Mouse (Mus musculus) thymus, adult 2 months (tissue): ENCODE results near the gene Nenf. TPM values are rescaled to one million over a fixed set of nuclear protein-coding genes. Genes with fewer than 3 reads are reported as not detected.
A peak's percentile ranks its signal among the peaks of the same experiment; 100 is the strongest.

ENCODE experiments used
- DNase-seq: peaks from one replicate; pipeline ENCODE4 v3.0.0; 2021
- H3K27ac ChIP-seq: fragments of 200-500 bp; 2 replicates; pipeline ENCODE4 v1.5.1; 2012; ENCODE audit warnings: low read length, control low read depth; ENCODE audit not compliant: control insufficient read depth, insufficient read depth
- H3K27me3 ChIP-seq: fragments of 200-500 bp; 2 replicates; pipeline ENCODE4 v1.6.1; 2012; ENCODE audit warnings: mild to moderate bottlenecking, low read length, moderate library complexity, mixed read lengths; ENCODE audit not compliant: control insufficient read depth, insufficient read depth
- H3K36me3 ChIP-seq: fragments of 200-500 bp; 2 replicates; pipeline ENCODE4 v1.6.1; 2012; ENCODE audit warnings: mild to moderate bottlenecking, low read length, moderate library complexity; ENCODE audit not compliant: control insufficient read depth, insufficient read depth
- H3K4me1 ChIP-seq: fragments of 200-500 bp; replicated peaks from 2 replicates; pipeline ENCODE4 v1.6.1; 2012; ENCODE audit warnings: low read length; ENCODE audit not compliant: control insufficient read depth, insufficient read depth
- H3K4me3 ChIP-seq: fragments of 200-500 bp; 2 replicates; pipeline ENCODE4 v1.5.1; 2012; ENCODE audit warnings: mild to moderate bottlenecking, low read length, control low read depth, moderate library complexity; ENCODE audit not compliant: control insufficient read depth, insufficient read depth
- CTCF ChIP-seq: fragments of 200-500 bp; IDR thresholded peaks from 2 replicates; pipeline ENCODE4 v1.5.1; 2012; ENCODE audit warnings: mild to moderate bottlenecking, control low read depth, low read length, moderate library complexity, borderline replicate concordance; ENCODE audit not compliant: control insufficient read depth, poor library complexity, insufficient read depth; ENCODE audit errors: extremely low read depth
- POLR2A ChIP-seq: fragments of 200-500 bp; IDR thresholded peaks from 2 replicates; pipeline ENCODE4 v1.6.1; 2012; ENCODE audit warnings: mild to moderate bottlenecking, low read length, control low read depth, moderate library complexity; ENCODE audit not compliant: control insufficient read depth, poor library complexity, insufficient read depth; ENCODE audit errors: extremely low read depth
- WGBS: fragments of 180-500 bp; shearing (Covaris S2); methylation state at CpG from one replicate; pipeline ENCODE4 v1.1.7; 2018; 5-methylcytosine and 5-hydroxymethylcytosine counted together
- polyA plus RNA-seq: library from polyadenylated mRNA; depleted of rRNA; stranded (reverse); fragments of >200 nt; gene quantifications from 2 replicates; pipeline ENCODE4 v1.2.3, GENCODE M21; 2012

The Nenf gene
- polyA plus RNA-seq, 1 experiment: 64.5 TPM

- Histone ChIP-seq H3K36me3 (no peaks in the 10 kb centered on the region), H3K4me1 (peaks cover 21% of the 10 kb centered on the region), H3K4me3 (no peak overlapping the region), H3K27me3 (no peaks in the 10 kb centered on the region), H3K27ac (no peak overlapping the region)
- no peak for DNase-seq
- TF ChIP-seq POLR2A (no peak), CTCF (no peak)
- WGBS: 86% methylated on average over 7 of the region's 7 CpGs
Measured at GRCm38 (mm10) chr1:191324733-191325590, 7.0 kb upstream of the Nenf start.

- 92% methylated on average over 3 of the region's 3 CpGs for WGBS
- Histone ChIP-seq H3K27ac (no peak overlapping the region), H3K27me3 (no peaks in the 10 kb centered on the region), H3K4me1 (peaks cover 21% of the 10 kb centered on the region), H3K4me3 (no peak overlapping the region), H3K36me3 (no peaks in the 10 kb centered on the region)
- no peak for DNase-seq
- TF ChIP-seq CTCF: no peak
- TF ChIP-seq POLR2A: no peak
Measured at GRCm38 (mm10) chr1:191323381-191323780, 5.4 kb upstream of the Nenf start.

GRCm38 (mm10) chr1:191318686-191319085 lies 692 bp upstream of the Nenf start:
- Histone ChIP-seq H3K27me3 (no peaks in the 10 kb centered on the region), H3K4me3 (no peak overlapping the region), H3K4me1 (peaks cover 4% of the 10 kb centered on the region), H3K27ac (no peak overlapping the region), H3K36me3 (no peaks in the 10 kb centered on the region)
- WGBS: 90% methylated on average over 5 of the region's 5 CpGs
- DNase-seq: no peak
- TF ChIP-seq POLR2A (no peak), CTCF (no peak)

- WGBS: 89% methylated on average over 8 of the region's 8 CpGs
- TF ChIP-seq CTCF (no peak), POLR2A (no peak)
Measured at GRCm38 (mm10) chr1:191316818-191317217, 1.2 kb downstream of the Nenf start.

GRCm38 (mm10) chr1:191313926-191314325 lies 4.1 kb downstream of the Nenf start:
- no peaks in the 10 kb centered on the region for H3K36me3 ChIP-seq
- TF ChIP-seq POLR2A (no peak), CTCF (no peak)
- no peak for DNase-seq
- no peaks in the 10 kb centered on the region for H3K27me3 ChIP-seq
- no peak overlapping the region for H3K4me3 ChIP-seq
- 88% methylated on average over 4 of the region's 4 CpGs for WGBS
- H3K4me1 ChIP-seq: peaks cover 8% of the 10 kb centered on the region
- H3K27ac ChIP-seq: no peak overlapping the region

More at GRCm38 (mm10) chr1:191316818-191317217, 1.2 kb downstream of the Nenf start:
- no peak overlapping the region for H3K4me3 ChIP-seq
- H3K27me3 ChIP-seq: no peaks in the 10 kb centered on the region
- no peaks in the 10 kb centered on the region for H3K36me3 ChIP-seq
- H3K4me1 ChIP-seq: peaks cover 8% of the 10 kb centered on the region
- H3K27ac ChIP-seq: no peak overlapping the region
- no peak for DNase-seq

GRCm38 (mm10) chr1:191313158-191313557 lies 4.8 kb downstream of the Nenf start:
- Histone ChIP-seq H3K36me3 (no peaks in the 10 kb centered on the region), H3K27ac (no peak overlapping the region), H3K4me3 (no peak overlapping the region), H3K27me3 (no peaks in the 10 kb centered on the region), H3K4me1 (peaks cover 8% of the 10 kb centered on the region)
- 59% methylated on average over 6 of the region's 6 CpGs for WGBS
- TF ChIP-seq POLR2A (no peak), CTCF (no peak)
- no peak for DNase-seq

- TF ChIP-seq CTCF (peak; percentile 90), POLR2A (no peak)
- WGBS: under 1% methylated on average over 14 of the region's 14 CpGs
- H3K36me3 ChIP-seq: no peaks in the 10 kb centered on the region
- peak; percentile 85 for DNase-seq
- H3K4me3 ChIP-seq: peak overlapping the region; percentile 69
- peaks cover 9% of the 10 kb centered on the region for H3K4me1 ChIP-seq
- H3K27ac ChIP-seq: no peak overlapping the region
- no peaks in the 10 kb centered on the region for H3K27me3 ChIP-seq
Measured at GRCm38 (mm10) chr1:191312513-191312941, 5.5 kb downstream of the Nenf start.
